Mouse (Mus musculus): ENCODE results near the gene Slc5a11.

- TF ChIP-seq CTCF (IDR thresholded peaks at IDR 0.05; ENCODE audit: low read depth) (no peak), EP300 (optimal IDR thresholded peaks at IDR 0.05) (no peak)
Measured at GRCm38 (mm10) chr7:123196432-123196831, 18.1 kb upstream of the Slc5a11 start.

All from stomach, postnatal 0 days (tissue).